Mouse (Mus musculus) layer of hippocampus, adult 9-10 months (tissue): ENCODE results near the gene Cabs1.

Experiments used
- DNase-seq: peaks from one replicate; pipeline ENCODE4 v3.0.0; 2022; ENCODE audit warnings: low spot score

Gene Cabs1

DNA sequence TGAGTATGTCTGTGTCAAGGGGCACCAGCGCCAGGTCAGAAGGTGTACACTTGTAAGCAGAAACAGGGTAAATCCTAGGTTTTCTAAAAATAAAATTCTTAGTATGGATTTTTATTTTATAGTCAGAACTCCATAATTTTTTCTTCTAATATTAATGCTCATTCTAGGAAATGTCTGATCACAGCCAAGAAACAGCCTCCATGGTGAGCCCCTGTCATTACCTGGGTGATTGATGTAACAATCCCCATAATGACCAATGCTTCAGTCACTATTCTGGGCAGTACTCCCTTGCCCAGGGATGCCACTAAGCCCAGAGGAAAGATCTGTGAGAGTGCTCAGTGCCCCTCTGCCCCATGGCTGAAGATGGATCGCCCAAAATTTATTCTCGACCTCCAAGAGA, at the start of gene Cabs1:
TSS of gene Cabs1 (plus strand) at position 301 of the 400 bp plus-strand sequence.
- no peak for DNase-seq

DNA sequence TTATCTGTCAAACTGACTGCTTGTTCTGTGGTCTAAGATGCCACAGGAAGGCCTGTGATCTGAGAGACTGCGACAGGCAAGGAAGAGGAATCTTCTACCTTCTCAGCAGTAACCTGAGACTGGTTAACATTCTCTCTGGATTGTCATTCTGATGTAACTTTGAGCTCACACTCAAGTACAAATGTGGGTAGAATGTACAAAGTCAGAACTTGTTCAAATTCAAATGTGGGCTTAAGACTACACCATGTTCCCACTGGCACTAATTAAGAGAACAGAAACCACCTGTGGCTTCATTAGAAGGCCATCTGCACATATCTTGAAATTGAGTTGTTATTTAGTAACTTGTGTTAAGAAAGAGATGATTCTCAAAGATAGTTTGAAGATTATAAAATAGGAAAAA, 47.6 kb upstream of the Cabs1 start:
- no peak for DNase-seq

DNA sequence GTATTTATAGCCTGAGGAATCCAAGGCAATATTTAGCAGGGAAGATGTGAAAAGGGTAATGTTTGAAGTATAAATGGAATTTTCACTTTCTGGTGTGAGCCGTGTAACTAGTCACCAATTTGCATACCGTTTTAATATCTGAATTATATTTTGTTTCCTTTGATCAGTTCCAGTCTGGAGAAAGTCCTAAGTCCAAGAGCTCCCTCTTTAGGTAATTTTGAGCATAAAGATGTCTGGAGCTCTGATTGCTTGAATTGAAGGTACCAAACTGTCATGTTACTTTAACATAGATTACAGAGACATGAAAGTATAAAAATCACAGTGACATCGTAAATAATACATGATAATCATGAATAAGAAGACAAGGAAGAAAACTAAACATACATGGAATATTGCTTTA, 38.5 kb upstream of the Cabs1 start:
- DNase-seq: peak; percentile 37

DNA sequence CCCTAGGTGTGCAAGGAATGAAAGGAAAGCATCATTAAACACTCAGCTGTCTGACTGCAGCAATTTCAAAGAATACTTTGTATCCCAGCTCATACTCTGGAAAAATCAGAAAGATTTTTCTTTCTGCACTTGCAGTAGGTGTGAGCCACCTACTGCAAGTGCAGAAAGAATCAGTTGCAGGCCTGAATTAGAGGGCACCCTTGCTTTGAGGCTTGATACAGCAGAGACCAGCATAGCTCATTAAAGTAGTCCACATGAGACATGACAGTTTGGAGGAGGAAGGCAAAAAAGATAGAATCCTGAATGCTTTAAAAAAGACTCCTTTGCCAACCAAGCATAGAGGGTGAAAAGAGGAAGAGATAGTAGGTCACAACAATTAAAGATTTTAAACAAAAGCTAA, 36.7 kb upstream of the Cabs1 start:
- DNase-seq: no peak

DNA sequence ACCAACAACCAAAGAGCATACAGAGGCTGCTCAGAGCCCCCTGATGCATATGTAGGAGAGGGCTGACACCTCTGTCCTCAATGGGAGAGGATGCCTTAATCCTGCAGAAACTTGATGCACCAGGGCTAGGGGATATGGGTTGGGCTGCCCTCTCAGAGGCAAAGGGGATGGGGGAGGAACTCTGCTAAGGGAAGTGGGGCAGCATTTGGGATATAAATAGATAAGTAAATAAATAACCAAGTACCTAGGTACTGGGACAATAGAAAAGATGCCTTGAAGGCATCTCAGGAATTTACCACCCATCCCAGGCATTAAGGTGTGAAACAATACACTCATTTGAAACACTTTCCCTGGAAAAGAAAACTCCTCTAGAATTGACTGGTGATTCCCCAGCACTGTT, 27.4 kb upstream of the Cabs1 start:
- DNase-seq: no peak

DNA sequence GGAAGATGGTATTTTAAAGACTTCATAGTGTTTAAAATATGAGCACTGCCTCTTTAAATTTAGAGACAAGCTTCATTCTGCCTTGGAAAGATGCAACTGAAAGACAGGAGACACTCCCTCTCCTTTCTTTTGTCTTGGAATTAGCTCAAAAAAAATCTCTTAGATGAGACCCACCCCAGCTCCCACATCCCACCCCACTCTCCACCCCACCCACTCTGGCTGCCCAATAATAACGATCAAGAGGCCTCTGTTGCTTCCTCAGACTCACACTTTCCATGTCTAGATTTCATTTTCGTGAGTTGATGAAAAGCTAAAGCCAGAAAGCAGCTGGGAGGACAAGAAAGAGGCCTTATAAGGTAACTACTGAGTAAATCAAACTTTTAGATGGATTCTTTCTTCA, 10.0 kb upstream of the Cabs1 start, which contains the start of the genes 2310003L06Rik and Gm28434:
TSS of gene 2310003L06Rik (plus strand) at position 259 of the 400 bp plus-strand sequence.
TSS of gene Gm28434 (plus strand) at position 317 of the 400 bp plus-strand sequence.
- DNase-seq: no peak

DNA sequence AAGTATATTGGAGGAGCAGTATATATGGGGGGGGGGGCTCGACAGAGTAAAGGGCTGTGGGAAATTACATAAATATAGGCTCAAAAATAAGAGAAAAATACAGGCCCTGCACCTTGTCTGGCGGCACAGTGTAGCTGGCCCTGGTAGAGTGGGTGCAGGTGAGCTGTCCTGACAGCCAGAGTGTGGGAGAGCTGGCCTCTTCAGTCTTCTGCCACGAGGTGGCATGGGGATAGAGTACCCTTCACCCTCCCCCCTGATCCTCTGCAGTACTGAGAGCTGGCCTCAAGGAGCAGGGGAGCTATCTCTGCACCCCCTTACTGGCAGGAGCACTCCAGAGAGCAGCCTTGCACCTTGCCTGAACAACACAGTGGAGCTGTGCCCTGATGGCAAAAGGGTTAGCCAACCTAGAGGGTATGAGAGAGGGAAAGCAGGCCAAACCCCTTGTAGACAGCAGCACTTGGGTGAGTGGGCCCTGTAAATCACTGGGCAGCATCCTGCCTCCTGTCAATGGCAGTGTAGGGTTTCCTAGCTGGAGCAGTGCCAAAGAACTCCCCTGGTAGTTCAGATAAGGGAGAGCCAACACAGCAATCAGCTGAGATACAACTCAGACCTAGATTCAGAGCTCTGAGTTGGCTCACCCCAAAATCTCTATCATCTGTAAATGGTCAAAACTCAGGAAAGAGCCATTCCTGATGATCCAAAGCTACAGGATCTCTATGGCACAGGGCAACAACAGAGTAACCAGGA, 3.4 kb downstream of the Cabs1 start:
- no peak for DNase-seq

DNA sequence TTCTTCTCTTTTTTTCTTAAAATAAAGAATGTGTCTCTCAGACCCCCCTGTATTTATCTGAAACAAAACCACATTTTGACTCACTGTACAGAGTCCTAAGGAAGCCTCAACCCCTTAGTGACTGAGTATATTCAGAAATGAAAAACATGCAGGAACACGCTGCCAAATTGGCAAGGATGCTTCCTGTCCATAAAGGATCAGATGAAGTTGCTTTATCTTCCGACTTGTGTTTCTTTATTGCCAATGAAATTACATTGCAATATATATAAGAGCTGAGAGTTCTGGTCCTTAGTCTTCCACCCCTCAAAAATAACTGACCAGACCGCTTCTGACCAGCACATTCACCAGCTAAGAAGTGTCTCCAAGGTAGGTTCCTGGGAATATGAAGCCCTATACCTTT, 23.0 kb downstream of the Cabs1 start, which contains the start of gene Smr3a:
TSS of gene Smr3a (plus strand) at position 301 of the 400 bp plus-strand sequence.
- DNase-seq: no peak

DNA sequence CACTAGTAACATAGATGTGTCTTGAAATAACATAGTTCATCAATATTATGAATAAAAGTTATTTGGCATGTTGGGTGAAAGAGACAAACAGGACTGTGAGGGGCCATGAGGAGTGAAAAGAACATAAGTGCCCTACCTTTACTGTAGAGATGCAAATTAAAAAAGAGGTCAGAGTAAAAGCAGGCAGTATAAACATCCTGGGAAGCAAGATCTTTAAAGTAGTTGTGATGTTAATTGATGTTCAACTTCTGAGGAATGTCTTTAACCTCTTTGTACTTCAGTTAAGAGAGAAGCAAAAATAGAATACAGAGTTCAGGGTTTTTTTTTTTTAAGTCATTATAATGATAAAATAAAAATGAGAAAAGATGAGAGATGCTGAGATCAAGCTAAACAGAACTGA, 26.0 kb downstream of the Cabs1 start:
- DNase-seq: no peak
